Mouse (Mus musculus): Measurements from ENCODE around the gene Ankrd33b. TPM values are rescaled to one million over a fixed set of nuclear protein-coding genes. Genes with fewer than 3 reads are reported as not detected.

Gene Ankrd33b
- total and polyA plus RNA-seq, 3 experiments, result 50.0 to 69.6 (median 60.3) TPM

- peaks cover 79% of the 10 kb centered on the region for H3K79me2 ChIP-seq (replicated peaks; ENCODE audit: control insufficient read depth, extremely low read depth, insufficient read depth, poor library complexity, severe bottlenecking)
- dilution Hi-C loops (cut with MboI; ENCODE audit: extremely low pct_ligation_motif_present, extremely low pct_unique_long_range_greater_than_20kb, low sequenced_read_pairs), result no loop called here
- H3K36me3 ChIP-seq (replicated peaks in 1 of 2; ENCODE audit: control insufficient read depth in 1 of 2, insufficient read depth in 1 of 2, low read length in 1 of 2), result peaks cover 20 to 58% of the 10 kb centered on the region in 2 experiments
- H3K9ac ChIP-seq (ENCODE audit: insufficient read depth, low read depth), result peak overlapping the region; percentile 41; the same call in 1 of the 2 replicates
- H3K4me1 ChIP-seq (ENCODE audit: control insufficient read depth in 1 of 2, insufficient read depth in 2 of 2), result peaks cover 38 to 94% of the 10 kb centered on the region in 2 experiments
- in situ Hi-C loops (cut with MboI; ENCODE audit: low pct_ligation_motif_present, low pct_unique_long_range_greater_than_20kb, low sequenced_read_pairs), result no loop called here
- no peaks in the 10 kb centered on the region for H3K9me3 ChIP-seq (replicated peaks; ENCODE audit: low read length)
- DNase-seq (ENCODE audit: extremely low read depth), result no peak
- H3K27ac ChIP-seq (ENCODE audit: insufficient read depth, low read depth), result no peak overlapping the region
- H3K4me2 ChIP-seq (ENCODE audit: insufficient read depth, low read depth, poor library complexity, severe bottlenecking), result peak overlapping the region; percentile 62
- H3K4me3 ChIP-seq (replicated peaks in 1 of 3; ENCODE audit: low read depth in 2 of 3, low read length in 2 of 3, poor library complexity in 1 of 3), result no peak overlapping the region
- TF ChIP-seq CHD1 (IDR thresholded peaks at IDR 0.05; ENCODE audit: low read depth, low read length) (peak; percentile 79; the same call in 1 of the 2 replicates), JUN (IDR thresholded peaks at IDR 0.05; ENCODE audit: insufficient read depth, low read depth, low read length) (no peak), ZMIZ1 (IDR thresholded peaks at IDR 0.05; ENCODE audit: low read depth, low read length) (no peak), TBP (conservative IDR thresholded peaks at IDR 0.05; ENCODE audit: low read depth, low read length) (no peak), RAD21 (IDR thresholded peaks at IDR 0.05; ENCODE audit: low read depth, low read length) (no peak), ZC3H11A (IDR thresholded peaks at IDR 0.05; ENCODE audit: low read depth, low read length) (no peak), BHLHE40 (IDR thresholded peaks at IDR 0.05; ENCODE audit: low read depth, low read length) (peak; percentile 65), ZNF384 (IDR thresholded peaks at IDR 0.05; ENCODE audit: low read depth, low read length) (peak; percentile 86), PAX5 (IDR thresholded peaks at IDR 0.05; ENCODE audit: low read length) (no peak), CHD2 (IDR thresholded peaks at IDR 0.05; ENCODE audit: low read length) (0 out of 2 replicates have a peak, but pooled peaks have one; percentile 36), JUND (conservative IDR thresholded peaks at IDR 0.05; ENCODE audit: low read depth, low read length) (no peak), ZKSCAN1 (IDR thresholded peaks at IDR 0.05; ENCODE audit: borderline replicate concordance, low read depth, low read length) (no peak), NELFE (IDR thresholded peaks at IDR 0.05; ENCODE audit: low read depth, low read length) (no peak), GABPA (IDR thresholded peaks at IDR 0.05; ENCODE audit: insufficient replicate concordance, low read depth, low read length) (no peak), NRF1 (IDR thresholded peaks at IDR 0.05; ENCODE audit: low read depth, low read length) (no peak), USF1 (IDR thresholded peaks at IDR 0.05; ENCODE audit: low read depth, low read length) (no peak), KAT2A (IDR thresholded peaks at IDR 0.05; ENCODE audit: insufficient replicate concordance, low read length) (no peak), MYC (IDR thresholded peaks at IDR 0.05; ENCODE audit: low read depth, low read length) (no peak), ETS1 (conservative IDR thresholded peaks at IDR 0.05; ENCODE audit: low read depth, low read length) (peak; percentile 50; the same call in 1 of the 2 replicates), MXI1 (IDR thresholded peaks at IDR 0.05; ENCODE audit: low read depth, low read length) (no peak), TCF12 (IDR thresholded peaks at IDR 0.05; ENCODE audit: low read depth, low read length) (no peak), SMC3 (IDR thresholded peaks at IDR 0.05; ENCODE audit: low read depth, low read length) (no peak), UBTF (IDR thresholded peaks at IDR 0.05; ENCODE audit: low read depth, low read length) (no peak), ELF1 (IDR thresholded peaks at IDR 0.05; ENCODE audit: low read depth, low read length) (no peak), E2F4 (IDR thresholded peaks at IDR 0.05; ENCODE audit: insufficient replicate concordance, low read depth, low read length) (no peak), POLR2AphosphoS2 (IDR thresholded peaks at IDR 0.05; ENCODE audit: low read depth, low read length) (peak; percentile 30; the same call in 1 of the 2 replicates), SIN3A (IDR thresholded peaks at IDR 0.05; ENCODE audit: low read length) (peak; percentile 31; the same call in 1 of the 2 replicates), HCFC1 (IDR thresholded peaks at IDR 0.05; ENCODE audit: low read depth, low read length) (no peak), MEF2A (IDR thresholded peaks at IDR 0.05; ENCODE audit: borderline replicate concordance, low read depth, low read length) (peak; percentile 36; the same call in 1 of the 2 replicates), IRF4 (IDR thresholded peaks at IDR 0.05; ENCODE audit: low read depth, low read length) (peak; percentile 60; the same call in 1 of the 2 replicates), EP300 (IDR thresholded peaks at IDR 0.05; ENCODE audit: low read length) (peak; percentile 43; the same call in 1 of the 2 replicates), POLR2A (IDR thresholded peaks at IDR 0.05; ENCODE audit: low read depth, low read length) (no peak), MAZ (IDR thresholded peaks at IDR 0.05; ENCODE audit: low read depth, low read length) (no peak), MAFK (IDR thresholded peaks at IDR 0.05; ENCODE audit: insufficient replicate concordance, low read length) (0 out of 2 replicates have a peak, but pooled peaks have one; percentile 46), USF2 (conservative IDR thresholded peaks at IDR 0.05; ENCODE audit: low read depth, low read length) (no peak), CTCF (conservative IDR thresholded peaks at IDR 0.05 in 1 of 2, IDR thresholded peaks at IDR 0.05 in 1 of 2; ENCODE audit: low read depth in 2 of 2, low read length in 2 of 2) (no peak), RCOR1 (conservative IDR thresholded peaks at IDR 0.05; ENCODE audit: low read depth, low read length) (0 out of 2 replicates have a peak, but pooled peaks have one; percentile 20)
- H3K27me3 ChIP-seq (replicated peaks), result no peaks in the 10 kb centered on the region
Observed at GRCm38 (mm10) chr15:31346508-31346907, 21.0 kb downstream of the Ankrd33b start.
